Mouse (Mus musculus) lung, adult 2 months (tissue): ENCODE data around the gene Nos1ap.

ENCODE experiments used
- CTCF ChIP-seq: fragments of 200-500 bp; IDR thresholded peaks from 2 replicates; pipeline ENCODE4 v1.5.1; 2011; ENCODE audit warnings: mild to moderate bottlenecking, low read length, control low read depth; ENCODE audit not compliant: insufficient read depth
- POLR2A ChIP-seq: fragments of 200-500 bp; IDR thresholded peaks from 2 replicates; pipeline ENCODE4 v1.6.1; 2011; ENCODE audit warnings: low read depth, mild to moderate bottlenecking, control low read depth, low read length, borderline replicate concordance; ENCODE audit errors: extremely low read depth

GRCm38 (mm10) chr1:170539507-170539906, 50.2 kb downstream of the Nos1ap start:
- TF ChIP-seq POLR2A (no peak), CTCF (no peak)
